Mouse (Mus musculus) erythroblast, embryonic 14.5 days (primary cell): Measurements from ENCODE around the gene Xrcc2.

Source experiments
- GATA1 ChIP-seq: IDR thresholded peaks from 2 replicates; pipeline ENCODE4 v1.6.1; 2012; ENCODE audit warnings: low read length, inconsistent platforms, mixed read lengths
- TAL1 ChIP-seq: IDR thresholded peaks from 3 replicates; pipeline ENCODE4 v1.6.1; 2012; ENCODE audit warnings: low read length, inconsistent platforms, mixed read lengths

DNA sequence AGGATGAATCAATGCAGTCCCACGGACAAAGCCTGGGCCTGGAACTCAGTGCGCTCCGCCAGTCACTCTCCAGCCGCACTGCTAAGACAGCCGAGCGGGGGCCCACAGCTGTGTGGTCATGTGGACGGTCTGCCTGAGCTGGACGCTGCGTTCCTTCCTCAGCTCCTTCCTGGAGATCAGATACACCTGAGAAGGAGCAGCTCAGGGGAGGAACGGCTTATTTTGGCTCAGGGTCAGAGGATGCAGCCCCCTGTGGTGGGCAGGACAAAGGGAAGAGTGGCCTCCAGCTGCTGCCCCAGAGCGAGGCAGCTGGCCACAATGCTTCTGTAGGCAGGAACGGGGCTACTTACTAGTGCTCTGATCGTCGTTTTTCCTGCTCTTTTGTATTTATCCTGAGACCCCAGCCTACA is 51.0 kb downstream of the Xrcc2 start:
- TF ChIP-seq GATA1 (no peak), TAL1 (no peak)
